Mouse (Mus musculus) cerebellum, adult 2 months (tissue): ENCODE data around the gene Ccr1l1. TPM values are rescaled to one million over a fixed set of nuclear protein-coding genes. Genes with fewer than 3 reads are reported as not detected.

Source experiments
- DNase-seq, 2 experiments: peaks; one replicate each; pipeline ENCODE4 v3.0.0; 2021
- H3K27ac ChIP-seq: fragments of 200-500 bp; 2 replicates; pipeline ENCODE4 v1.5.1; 2012; ENCODE audit warnings: low read length, control low read depth, inconsistent platforms; ENCODE audit not compliant: insufficient read depth
- H3K27me3 ChIP-seq: fragments of 200-500 bp; 2 replicates; pipeline ENCODE4 v1.6.1; 2012; ENCODE audit warnings: inconsistent platforms, mild to moderate bottlenecking, low read length, moderate library complexity; ENCODE audit not compliant: control insufficient read depth, insufficient read depth
- H3K4me1 ChIP-seq: fragments of 200-500 bp; 2 replicates; pipeline ENCODE4 v1.6.1; 2011; ENCODE audit warnings: low read length; ENCODE audit not compliant: control insufficient read depth, insufficient read depth
- H3K4me3 ChIP-seq: fragments of 200-500 bp; replicated peaks from 2 replicates; pipeline ENCODE3; 2011; ENCODE audit warnings: mild to moderate bottlenecking, low read depth, low read length, control low read depth; ENCODE audit not compliant: insufficient read depth
- CTCF ChIP-seq: fragments of 200-500 bp; IDR thresholded peaks from 2 replicates; pipeline ENCODE4 v1.5.1; 2011; ENCODE audit warnings: low read depth, mild to moderate bottlenecking, control low read depth, low read length, moderate library complexity, borderline replicate concordance; ENCODE audit not compliant: insufficient read depth
- POLR2A ChIP-seq: fragments of 200-500 bp; IDR thresholded peaks from 2 replicates; pipeline ENCODE4 v1.6.1; 2011; ENCODE audit warnings: low read length, control low read depth, borderline replicate concordance; ENCODE audit not compliant: insufficient read depth
- WGBS: fragments of 180-500 bp; shearing (Covaris S2); methylation state at CpG from one replicate; pipeline ENCODE4 v1.1.7; 2018; 5-methylcytosine and 5-hydroxymethylcytosine counted together
- polyA plus RNA-seq: library from polyadenylated mRNA; depleted of rRNA; stranded (reverse); fragments of >200 nt; gene quantifications from 2 replicates; pipeline ENCODE4 v1.2.3, GENCODE M21; 2012

Gene Ccr1l1
- polyA plus RNA-seq, 1 experiment: not detected

DNA sequence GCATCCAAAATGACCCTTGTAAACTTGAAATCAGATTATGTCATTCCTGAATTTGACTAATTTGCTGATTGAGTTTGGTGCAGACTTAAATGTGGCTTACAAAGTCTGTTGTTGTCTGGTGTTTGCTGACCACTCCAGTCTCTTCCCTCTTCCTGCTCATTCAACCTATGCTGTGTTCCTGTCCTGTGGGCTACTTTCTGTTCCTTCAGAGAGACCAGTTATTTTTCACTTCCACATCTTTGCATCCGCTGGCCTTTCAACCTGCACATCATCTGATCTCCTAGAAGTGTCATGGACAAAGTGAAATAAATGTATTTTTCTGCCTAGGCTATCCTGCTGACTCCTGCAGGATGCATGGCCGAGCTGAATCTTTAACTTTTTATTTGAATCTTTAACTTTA lies 24.7 kb downstream of the Ccr1l1 start:
- Histone ChIP-seq H3K27me3 (no peaks in the 10 kb centered on the region), H3K4me1 (no peaks in the 10 kb centered on the region), H3K4me3 (no peak overlapping the region), H3K27ac (no peak overlapping the region)
- 60% methylated on average over 2 of the region's 2 CpGs for WGBS
- no peak for TF ChIP-seq CTCF
- no peak for TF ChIP-seq POLR2A
- DNase-seq: no peak

GRCm38 (mm10) chr9:123951176-123951575 lies 27.0 kb downstream of the Ccr1l1 start:
- Histone ChIP-seq H3K4me1 (no peaks in the 10 kb centered on the region), H3K27me3 (no peaks in the 10 kb centered on the region), H3K27ac (no peak overlapping the region), H3K4me3 (no peak overlapping the region)
- no peak for TF ChIP-seq CTCF
- WGBS: 95% methylated on average over 1 of the region's 1 CpGs
- no peak for DNase-seq

- 79% methylated on average over 2 of the region's 2 CpGs for WGBS
- no peak for DNase-seq
- no peak overlapping the region for H3K4me3 ChIP-seq
- H3K27ac ChIP-seq: no peak overlapping the region
- H3K27me3 ChIP-seq: no peaks in the 10 kb centered on the region
- H3K4me1 ChIP-seq: no peaks in the 10 kb centered on the region
- TF ChIP-seq CTCF (no peak), POLR2A (no peak)
Measured at GRCm38 (mm10) chr9:123949432-123949831, 28.8 kb downstream of the Ccr1l1 start.

DNA sequence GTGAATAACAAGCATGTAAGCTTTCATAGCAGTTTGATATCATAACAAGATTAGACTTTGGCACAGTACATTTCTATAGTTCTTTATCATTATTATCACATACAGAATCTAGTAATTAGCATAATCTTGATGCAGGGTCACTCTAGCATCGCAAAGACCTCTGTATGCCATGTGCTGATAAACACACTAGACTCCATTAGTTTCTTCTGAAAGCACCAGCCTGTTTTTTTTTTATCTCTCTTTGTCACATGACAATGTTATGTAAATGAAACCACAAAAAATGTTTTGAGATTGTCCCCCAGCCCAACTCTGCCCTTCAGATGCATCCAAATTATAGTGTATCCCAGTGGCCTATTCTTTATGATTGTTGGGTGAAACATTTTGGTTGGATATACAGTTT lies 30.4 kb downstream of the Ccr1l1 start:
- no peak overlapping the region for H3K27ac ChIP-seq
- TF ChIP-seq POLR2A (no peak), CTCF (no peak)
- no peak for DNase-seq
- no peak overlapping the region for H3K4me3 ChIP-seq
- H3K27me3 ChIP-seq: no peaks in the 10 kb centered on the region
- H3K4me1 ChIP-seq: no peaks in the 10 kb centered on the region
- WGBS: 60% methylated on average over 1 of the region's 1 CpGs

- TF ChIP-seq POLR2A: no peak
- TF ChIP-seq CTCF: no peak
- Histone ChIP-seq H3K27me3 (no peaks in the 10 kb centered on the region), H3K4me3 (no peak overlapping the region), H3K4me1 (no peaks in the 10 kb centered on the region), H3K27ac (no peak overlapping the region)
- DNase-seq: no peak
- 37% methylated on average over 3 of the region's 3 CpGs for WGBS
Measured at GRCm38 (mm10) chr9:123942025-123942424, 36.2 kb downstream of the Ccr1l1 start.

- no peaks in the 10 kb centered on the region for H3K4me1 ChIP-seq
- 73% methylated on average over 2 of the region's 2 CpGs for WGBS
- no peak overlapping the region for H3K4me3 ChIP-seq
- TF ChIP-seq CTCF: no peak
- TF ChIP-seq POLR2A: no peak
- H3K27ac ChIP-seq: no peak overlapping the region
- no peaks in the 10 kb centered on the region for H3K27me3 ChIP-seq
- no peak for DNase-seq
Measured at GRCm38 (mm10) chr9:123941316-123941715, 36.9 kb downstream of the Ccr1l1 start.

GRCm38 (mm10) chr9:123940628-123941027 lies 37.6 kb downstream of the Ccr1l1 start:
- Histone ChIP-seq H3K4me1 (no peaks in the 10 kb centered on the region), H3K4me3 (no peak overlapping the region), H3K27ac (no peak overlapping the region), H3K27me3 (no peaks in the 10 kb centered on the region)
- TF ChIP-seq POLR2A (no peak), CTCF (no peak)
- DNase-seq: no peak

- no peaks in the 10 kb centered on the region for H3K4me1 ChIP-seq
- H3K4me3 ChIP-seq: no peak overlapping the region
- DNase-seq: no peak
- H3K27me3 ChIP-seq: no peaks in the 10 kb centered on the region
- WGBS: 72% methylated on average over 1 of the region's 1 CpGs
- TF ChIP-seq POLR2A (no peak), CTCF (no peak)
- H3K27ac ChIP-seq: no peak overlapping the region
Measured at GRCm38 (mm10) chr9:123940168-123940567, 38.0 kb downstream of the Ccr1l1 start.
